Mouse (Mus musculus): Measurements from ENCODE around the gene Amn.

The Amn gene

DNA sequence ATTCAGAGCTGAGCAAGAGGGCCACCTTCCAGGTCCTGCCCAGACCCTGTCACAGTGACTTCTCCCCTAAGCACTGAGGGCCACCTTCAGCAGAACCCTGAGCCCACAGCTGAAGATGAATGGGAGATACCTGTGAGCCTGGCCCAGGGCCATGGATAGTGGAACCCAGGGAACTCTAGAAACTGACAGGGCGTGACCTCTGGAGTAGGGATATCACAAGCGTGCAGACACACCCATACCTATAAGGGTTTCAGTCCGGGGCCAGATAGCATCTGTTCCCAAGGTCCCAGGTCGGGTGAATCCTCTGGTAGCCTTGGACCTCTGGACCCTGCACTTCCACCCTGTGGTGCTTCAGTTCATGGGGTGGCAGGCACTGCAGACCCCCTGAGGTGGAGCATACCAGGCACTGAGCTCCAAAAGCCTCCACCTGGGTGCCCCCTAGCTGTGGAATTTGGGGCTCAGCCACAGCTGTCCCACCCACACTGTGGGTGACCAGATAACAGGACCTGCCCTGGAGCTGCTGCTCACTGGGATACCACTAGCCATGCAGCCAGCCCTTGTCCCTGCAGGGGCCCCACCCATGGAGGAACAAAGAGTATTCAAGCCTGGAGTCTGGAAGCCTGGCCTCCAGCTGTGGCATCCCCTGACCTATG lies 3.1 kb upstream of the Amn start:
- peak; percentile 60 for DNase-seq (ENCODE audit: low spot score)

DNA sequence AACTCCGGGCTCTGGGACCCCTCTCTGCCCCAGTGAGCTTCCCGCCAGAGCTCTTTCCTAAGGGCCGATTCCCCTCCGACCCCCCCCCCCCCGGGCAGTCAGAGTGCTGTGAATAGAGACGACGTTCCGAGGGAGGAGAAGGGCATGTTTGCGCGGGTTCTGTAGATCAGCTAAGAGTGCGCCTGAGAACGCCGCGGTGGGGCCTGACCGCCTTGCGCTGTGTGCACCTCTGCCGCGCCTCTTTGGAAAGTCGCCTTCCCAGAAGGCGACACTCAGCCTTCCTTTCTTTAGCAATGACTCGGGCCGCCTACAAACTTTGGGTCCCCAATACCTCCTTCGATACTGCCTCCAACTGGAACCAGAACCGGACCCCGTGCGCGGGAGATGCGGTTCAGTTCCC lies 511 bp downstream of the Amn start:
- DNase-seq (ENCODE audit: low spot score) = no peak

DNA sequence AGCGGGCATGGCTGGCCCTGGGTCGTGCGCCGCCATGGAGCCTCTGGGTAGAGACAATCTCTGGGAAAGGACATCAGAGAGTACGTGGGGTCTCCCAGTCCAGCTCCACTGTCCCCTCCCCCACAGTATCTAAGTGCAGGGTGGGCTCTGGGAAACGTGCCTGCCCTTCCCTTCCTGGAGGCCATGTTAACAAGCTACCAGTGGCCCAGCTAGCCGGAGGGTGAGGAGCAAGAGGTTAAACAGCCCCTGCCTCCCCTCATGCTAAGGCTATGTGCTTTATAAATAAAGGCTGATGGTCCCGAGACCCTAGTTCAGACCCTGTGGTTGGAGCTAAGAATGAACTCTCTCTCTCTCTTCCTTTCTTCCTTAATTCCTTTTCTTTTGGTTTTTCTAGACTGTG lies 1.1 kb downstream of the Amn start:
- no peak for DNase-seq (ENCODE audit: low spot score)

DNA sequence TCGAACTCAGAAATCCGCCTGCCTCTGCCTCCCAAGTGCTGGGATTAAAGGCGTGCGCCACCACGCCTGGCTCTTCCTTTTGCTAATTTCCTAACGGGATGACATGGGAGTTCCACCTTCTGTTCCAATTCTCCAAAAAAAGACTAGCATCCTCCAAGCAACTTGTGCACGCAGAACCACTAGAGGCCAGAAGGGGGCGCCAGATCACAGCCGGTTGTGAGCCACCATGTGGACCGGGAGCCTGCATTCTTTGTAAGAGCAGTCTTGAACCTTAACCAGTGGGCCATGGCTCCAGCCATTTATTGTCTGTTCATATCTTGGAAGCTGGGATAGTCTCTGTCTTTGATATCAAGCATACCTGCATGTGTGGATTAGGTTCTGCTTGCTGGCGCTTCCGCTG lies 1.5 kb downstream of the Amn start:
- DNase-seq (ENCODE audit: low spot score) = peak; percentile 76

DNA sequence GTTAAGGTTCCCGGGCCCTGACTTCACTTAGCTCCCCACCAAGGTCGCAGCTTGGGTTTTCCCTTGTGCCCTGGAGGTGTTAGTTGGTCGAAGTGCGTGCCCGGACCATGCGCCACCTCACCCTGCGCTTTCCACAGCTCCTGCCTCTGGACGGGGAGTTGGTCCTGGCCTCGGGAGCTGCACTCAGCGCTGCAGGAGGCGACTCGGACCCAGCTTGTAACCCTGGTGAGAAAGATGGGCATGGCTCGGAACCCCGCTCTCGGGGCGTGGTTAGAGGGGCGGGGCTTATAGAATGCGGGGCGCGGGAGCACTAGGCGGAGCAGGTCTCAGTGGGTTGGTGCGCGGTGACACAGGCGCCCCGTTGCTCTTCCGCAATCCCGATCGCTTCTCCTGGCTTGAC lies 3.1 kb downstream of the Amn start:
- no peak for DNase-seq (ENCODE audit: low spot score)

DNA sequence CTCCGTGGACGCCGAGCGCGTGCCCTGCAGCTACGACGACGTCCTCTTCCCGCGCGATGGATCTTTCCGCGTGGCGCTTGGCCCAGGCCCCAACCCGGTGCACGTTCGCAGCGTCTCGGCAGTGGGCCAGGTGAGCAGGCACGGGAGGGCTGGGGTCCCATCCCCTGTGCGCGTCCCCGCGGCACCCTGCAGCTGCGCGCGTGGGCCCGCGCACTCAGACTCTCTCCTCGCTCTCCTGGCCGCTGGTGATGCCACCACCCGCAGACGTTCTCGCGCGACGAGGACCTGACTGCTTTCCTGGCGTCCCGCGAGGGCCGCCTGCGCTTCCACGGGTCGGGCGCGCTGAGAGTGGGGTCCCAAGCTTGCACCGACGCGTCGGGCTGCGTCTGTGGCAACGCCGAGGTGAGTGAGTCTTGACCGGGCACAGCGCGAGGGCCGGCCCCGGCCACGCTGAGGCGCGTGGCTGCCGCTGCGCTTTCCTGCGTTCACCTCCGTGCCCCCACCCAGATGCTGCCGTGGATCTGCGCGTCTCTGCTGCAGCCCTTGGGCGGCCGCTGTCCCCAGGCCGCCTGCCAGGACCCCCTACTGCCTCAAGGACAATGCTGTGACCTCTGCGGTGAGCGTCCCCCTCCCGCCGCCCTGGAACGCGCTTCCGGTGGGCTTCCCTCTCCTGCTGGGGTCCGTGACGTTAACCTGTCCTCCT lies 3.7 kb downstream of the Amn start:
- DNase-seq (ENCODE audit: low spot score) = no peak

DNA sequence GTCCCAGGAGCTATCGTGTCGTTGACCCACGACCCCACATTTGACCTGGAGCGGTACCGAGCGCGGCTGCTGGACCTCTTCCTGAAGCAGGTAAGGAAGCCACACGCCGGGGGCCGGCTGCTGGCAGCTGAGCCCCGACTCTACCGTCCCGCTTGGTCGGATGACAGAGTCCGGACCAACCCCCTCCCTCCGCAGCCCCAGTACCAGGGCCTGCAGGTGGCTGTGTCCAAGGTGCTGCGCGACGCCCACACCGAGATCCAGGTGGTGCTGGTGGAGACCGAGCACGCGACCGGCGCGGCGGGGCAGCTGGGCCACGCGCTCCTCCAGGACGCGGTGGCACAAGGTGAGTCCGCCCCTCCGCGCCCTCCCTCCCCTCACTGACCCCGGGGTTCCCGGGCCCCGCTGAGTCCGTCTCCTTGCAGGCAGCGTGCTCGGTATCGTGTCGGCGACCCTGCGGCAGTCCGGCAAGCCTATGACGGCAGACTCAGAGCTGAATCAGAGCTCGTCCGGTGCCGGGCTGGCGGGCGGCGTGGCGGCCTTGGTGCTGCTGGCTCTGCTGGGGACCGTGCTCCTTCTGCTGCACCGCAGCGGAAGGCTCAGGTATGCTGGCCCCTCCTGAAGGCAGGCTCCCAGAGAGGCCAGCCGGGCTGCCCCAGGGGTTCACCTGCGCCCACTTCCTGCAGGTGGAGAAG lies 4.4 kb downstream of the Amn start:
- DNase-seq (ENCODE audit: low spot score) = no peak

DNA sequence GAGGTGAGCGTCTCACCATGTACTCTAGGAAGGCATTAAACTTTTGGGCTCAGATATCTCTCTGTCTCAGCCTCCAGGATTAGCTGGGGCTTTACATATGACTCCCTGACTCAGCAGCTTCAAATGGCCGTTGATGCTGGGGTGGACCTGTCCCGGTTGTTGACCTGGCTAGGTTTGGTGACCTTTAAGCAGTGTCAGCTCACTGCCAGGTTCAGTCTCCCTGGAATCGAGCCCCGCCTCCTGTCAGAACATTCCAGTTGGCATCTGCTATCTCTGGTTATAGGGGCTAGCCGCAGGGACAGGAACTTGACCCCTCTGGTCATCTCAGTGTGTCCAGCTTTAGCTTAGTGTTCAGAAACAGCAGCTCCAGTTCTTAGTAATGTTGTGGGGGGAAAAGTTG lies 5.5 kb downstream of the Amn start:
- no peak for DNase-seq (ENCODE audit: low spot score)

DNA sequence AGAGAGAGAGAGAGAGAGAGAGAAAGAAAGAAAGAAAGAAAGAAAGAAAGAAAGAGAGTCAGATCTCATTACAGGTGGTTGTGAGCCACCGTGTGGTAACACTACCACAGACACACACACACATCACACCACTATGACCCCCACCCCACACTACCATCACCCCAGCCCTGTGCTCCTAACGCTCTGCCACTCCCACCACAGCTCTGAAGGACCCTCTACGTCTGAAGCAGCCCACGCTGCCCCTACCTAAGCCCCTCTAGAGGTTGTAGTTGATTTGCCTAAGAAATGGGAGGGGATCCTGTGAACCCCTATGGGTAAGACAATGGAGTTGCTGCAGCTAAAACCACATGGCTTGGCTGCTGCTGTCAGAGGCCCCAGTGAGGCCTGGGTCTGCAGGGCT lies 12.7 kb downstream of the Amn start:
- DNase-seq (ENCODE audit: low spot score) = no peak

DNA sequence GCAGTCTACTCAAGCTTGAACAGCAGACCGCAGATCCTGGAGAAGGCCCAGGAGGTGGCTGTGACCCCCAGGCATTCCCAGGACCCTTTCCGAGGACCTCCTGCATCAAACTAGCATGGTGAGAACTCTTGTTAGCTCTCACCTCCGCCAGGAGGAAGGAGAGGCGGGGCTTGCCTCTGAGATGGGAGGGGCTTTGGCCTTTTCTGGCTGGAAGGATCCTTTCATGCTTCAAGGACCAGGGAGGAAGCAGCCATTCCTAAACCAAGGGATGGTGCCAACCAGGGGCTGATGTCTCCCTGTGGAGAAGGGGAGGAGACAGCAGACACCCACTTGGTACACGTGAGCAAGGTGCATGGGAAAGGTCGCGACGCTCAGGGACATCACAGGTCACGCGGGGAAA lies 13.6 kb downstream of the Amn start:
- DNase-seq (ENCODE audit: low spot score) = no peak

DNA sequence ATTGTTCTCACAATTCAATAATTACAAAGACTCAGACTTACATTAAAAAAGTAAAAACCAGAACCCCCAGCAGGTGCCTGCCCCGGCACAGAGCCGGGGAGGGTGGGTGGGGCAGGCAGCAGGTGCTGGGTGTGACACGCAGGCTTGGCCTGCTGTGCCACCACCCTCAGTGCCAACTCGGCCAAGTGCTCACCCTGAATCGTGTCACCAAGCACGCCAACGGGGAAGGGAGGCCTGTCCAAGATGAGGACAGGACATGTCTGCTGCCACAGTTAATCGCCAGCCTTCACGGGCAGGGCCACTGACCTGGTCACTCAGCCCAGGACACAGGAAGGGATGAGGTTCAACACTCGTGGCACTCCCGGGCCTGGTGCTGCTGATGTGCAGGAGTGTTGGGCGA lies 22.1 kb downstream of the Amn start:
- no peak for DNase-seq (ENCODE audit: low spot score)

DNA sequence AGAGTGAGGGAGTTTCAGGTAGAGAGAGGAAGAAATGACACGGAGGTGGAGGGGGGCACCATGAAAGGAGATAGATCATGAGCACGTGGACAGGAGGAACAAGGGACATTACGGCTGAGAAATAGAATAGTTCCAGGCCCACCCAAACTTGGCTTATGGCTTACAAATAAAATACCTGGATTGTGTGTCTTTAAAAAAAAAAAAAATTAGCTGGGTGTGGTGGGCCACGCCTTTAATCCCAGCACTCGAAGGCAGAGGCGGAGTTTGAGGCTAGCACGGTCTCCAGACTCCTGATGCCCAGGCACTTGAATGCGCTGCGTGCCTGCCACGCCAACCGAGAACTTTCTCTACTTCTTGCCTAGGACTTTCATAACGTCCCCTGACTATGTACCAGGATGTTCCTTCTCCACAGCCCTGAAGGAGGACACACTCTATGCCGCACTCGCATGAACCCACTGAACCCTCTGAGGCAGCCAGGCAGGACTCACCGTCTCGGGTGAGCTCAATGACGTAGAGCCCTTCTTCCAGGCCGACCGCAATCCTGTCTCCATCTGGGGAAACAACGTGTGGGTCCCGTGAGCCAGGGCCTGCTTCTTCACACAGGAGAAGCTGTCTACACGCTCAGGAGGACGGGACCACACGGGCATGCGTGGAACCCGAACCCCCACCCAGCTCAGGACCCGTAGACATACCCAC lies 30.6 kb downstream of the Amn start:
- DNase-seq (ENCODE audit: low spot score) = no peak

DNA sequence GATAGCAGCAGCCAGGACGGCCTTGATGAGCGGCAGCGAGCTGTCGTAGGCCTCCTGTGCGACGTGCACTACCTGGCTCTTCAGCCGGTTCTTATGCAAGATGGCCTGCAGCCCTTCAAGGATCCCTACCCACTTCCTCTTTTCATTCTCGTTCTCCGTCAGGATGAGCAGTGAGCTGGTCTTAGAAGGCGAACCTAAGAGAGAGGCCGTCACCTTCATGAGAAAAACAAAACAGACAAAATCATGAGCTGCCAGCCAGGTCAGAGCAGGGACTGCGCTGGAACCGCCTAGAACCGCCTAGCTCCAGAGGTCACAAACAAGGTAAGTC lies 31.1 kb downstream of the Amn start:
- no peak for DNase-seq (ENCODE audit: low spot score)

DNA sequence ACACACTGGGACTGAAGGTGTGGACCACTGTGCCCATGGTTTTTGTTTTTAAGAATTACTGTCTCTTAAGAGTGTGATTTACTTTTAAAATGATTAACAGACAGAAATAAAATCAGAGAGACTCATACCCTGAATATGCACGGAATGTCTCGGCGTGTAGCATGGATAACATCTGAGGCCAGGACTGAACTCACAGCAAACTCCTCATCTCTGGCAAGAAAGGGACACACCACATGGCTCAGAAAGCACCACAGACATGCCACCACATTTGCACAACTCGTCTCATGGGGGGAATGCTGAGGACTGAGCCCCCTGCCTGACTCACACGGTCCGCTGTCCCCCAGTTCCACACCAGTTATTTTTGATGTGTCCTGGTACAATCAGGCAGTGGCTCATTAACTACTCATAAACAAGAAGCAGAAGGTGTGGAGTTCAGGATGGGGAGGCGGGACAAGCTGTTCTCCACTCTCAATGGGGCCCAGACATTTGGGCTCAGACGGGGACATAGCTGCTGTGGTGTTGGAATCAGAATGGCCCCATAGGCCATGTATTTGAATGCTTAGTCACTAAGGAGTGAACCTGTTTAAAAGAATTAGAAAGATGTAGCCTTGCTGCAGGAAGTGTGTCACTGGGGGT lies 32.9 kb downstream of the Amn start:
- DNase-seq (ENCODE audit: low spot score) = no peak

DNA sequence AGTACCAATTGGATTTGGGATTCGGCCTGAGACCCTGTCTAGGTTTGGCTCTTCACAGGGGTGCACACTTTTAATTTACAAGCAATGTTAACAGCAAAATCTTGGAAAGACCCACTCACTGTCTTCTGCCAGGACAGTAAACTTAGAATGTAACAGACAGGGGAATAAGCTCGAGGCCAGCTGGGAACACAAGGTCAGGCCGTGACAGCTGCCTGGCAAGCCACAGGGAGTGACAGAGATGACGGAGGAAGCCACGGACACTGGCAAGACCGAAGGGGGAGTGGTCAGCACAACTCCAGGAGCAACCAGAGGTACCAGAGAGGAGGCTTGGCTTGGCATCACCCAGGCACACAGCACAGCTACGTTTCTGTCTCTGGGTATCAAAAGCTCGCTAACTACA lies 35.9 kb downstream of the Amn start:
- DNase-seq (ENCODE audit: low spot score) = no peak

DNA sequence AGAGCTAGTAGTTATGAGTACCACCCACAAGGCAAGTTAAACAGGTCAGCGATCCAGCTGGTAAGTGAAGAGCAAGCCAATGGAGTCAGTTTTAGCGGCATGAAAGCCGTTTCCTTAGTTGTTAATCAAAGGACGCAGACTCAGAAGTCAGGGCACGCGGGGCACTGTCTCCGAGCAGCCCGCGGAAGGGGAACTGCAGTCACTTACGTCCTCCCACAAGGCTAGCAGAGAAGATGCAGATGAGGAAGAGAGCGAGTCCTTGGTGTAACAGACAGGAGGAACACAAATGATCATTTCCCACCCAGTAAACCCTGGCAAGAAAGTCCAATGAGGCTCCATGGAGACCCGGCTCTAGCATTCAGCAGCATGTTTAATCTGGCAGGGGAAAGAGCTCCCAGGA lies 38.4 kb downstream of the Amn start:
- DNase-seq (ENCODE audit: low spot score) = no peak

DNA sequence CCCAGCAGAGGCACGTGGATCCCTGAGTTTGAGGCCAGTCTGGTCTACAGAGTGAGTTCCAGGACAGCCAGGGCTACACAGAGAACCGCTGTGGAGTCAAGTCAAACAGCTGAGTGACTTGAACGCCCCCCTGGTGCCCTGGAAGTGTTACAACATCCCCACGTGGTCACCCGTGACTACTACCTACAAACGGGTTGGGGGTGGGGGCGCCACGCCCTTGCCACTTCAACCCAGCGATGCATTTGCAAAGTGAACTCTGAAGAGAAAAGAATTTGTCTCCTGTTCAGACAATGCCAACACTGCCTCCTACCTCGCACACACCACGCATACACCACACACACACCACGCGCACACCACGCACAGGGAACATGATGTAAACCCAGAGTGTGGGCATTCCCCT lies 39.0 kb downstream of the Amn start:
- no peak for DNase-seq (ENCODE audit: low spot score)

DNA sequence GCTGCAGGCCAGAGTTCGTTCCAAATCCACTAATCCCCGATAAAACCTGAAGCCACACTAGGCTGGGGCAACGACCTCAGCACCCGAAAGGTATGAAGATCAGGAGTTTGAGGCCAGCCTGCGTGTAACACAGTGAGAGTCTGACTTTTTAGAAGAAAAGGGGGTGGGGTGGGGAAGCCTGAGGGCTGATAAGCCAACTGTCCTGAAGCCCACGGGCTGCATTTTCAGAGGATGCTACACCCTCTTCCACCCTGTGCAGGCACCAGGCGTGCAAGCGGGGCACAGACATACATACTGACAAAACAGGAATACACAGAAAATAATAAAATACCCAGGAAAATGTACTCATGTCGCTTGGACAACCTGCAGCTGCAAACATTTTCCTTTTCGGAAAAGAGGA lies 40.9 kb downstream of the Amn start:
- no peak for DNase-seq (ENCODE audit: low spot score)

DNA sequence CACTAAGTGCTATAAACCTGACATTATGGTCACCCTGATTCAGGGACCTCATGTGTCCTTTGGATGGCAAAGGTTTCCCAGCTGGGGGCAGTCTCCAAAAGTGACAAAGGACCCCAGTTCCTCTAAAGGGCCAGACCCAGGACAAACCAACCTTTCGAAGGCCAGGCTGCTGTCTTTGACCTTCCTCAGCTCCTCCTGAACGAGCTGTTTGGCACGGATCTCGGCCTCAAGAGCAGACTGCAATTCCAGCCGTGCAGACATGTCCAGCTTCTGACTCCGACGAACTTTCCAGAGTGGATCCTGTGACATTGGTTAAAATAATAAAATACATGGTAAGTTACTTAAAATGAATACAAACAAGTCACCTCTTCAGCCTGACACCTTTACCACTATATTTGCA lies 43.4 kb downstream of the Amn start:
- no peak for DNase-seq (ENCODE audit: low spot score)

DNA sequence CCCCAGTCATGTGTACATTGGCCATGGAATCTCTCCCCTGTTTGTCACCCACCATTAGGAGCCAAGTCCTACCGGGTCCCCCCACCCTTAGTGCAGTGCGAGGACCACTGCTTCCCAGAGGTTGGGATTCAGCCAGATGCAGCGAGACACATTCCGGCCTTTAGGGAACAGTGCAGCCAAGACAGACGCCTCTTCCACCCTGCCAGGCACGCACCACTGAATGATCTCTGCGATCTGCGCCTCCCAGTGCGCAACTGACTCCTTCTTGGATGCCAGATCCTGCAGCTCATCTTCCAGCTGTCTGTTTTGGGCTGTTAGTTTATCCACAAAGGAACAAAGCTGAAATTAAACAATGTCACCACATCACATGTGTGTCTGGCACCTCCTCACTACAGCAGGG lies 46.8 kb downstream of the Amn start:
- no peak for DNase-seq (ENCODE audit: low spot score)

DNA sequence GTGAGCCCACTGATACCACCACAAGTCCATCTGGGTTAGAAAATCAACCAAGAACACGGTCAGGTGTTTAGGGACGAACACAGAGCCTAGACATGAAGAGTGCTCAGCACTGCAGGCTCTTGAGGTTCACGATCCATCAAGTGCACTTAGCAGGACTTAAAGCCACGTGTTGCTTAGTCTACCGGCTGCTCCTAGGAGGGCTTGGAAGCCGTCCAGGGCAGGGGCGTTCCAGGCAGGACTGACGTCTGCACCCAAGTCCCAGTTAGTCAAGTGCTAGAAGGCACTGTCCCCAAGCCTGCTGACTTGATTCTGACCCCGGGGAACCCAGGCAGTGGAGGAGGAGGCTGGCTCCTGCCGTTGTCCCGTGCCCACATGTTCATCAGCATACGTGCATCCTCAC lies 49.7 kb downstream of the Amn start:
- no peak for DNase-seq (ENCODE audit: low spot score)

DNA sequence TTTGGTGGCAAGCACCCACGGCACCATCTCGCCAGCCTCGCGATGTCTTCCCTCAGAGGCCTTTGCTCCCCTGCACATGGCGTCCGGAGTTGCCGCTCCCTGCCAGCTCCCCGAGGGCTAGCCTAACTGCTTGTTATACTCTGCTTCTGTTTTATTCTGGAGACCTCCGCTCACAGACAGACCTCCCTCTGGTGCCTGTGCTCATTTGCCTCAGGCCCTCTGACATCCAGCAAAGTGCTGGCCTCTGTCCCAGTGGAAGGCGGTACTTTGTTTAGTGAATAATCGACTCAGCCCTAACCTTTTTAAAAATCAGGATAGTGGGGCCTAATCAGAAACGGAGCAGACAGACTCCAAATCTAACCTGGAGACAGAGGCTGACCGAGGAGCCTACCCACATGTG lies 50.9 kb downstream of the Amn start:
- no peak for DNase-seq (ENCODE audit: low spot score)

DNA sequence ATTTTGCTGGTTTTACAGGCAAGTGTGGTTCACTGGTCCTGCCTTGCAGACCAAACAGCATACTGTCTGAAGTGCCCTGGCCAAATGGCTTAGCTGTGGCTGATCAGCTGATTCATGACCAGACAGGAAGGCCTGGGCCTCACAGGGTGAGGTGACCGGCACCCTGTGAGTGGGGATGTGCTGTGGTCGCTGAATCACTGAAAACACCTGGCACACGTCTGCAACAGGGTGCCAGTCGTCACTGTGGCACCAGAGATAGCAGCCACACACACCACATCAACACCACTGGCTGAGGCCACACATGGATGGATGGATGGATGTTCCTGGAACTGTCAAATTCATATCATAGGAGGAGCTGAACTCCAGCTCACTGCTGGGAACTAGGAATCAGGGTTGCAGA lies 52.5 kb downstream of the Amn start:
- no peak for DNase-seq (ENCODE audit: low spot score)

Measured in c-Kit-positive CD71-positive TER-119-positive erythroid progenitor cells, embryonic 14.5 days (primary cell).